Mouse (Mus musculus) embryonic stem cell, embryonic (primary cell): ENCODE results near the gene Hba-x.

Experiments
- CTCF ChIA-PET, 4 experiments: fragments of 300-600 bp in 2 of 4; fragments of 350-600 bp in 2 of 4; sonication (Branson Sonifier 250); formaldehyde crosslinking; loops; one replicate each; lab custom pipeline; 2022; ENCODE audit warnings: inconsistent platforms in 2 of 4; lab: Charles Lee
- POLR2A ChIA-PET, 4 experiments: fragments of 300-600 bp in 2 of 4; fragments of 350-600 bp in 2 of 4; sonication (Branson Sonifier 250); formaldehyde crosslinking; loops; one replicate each; lab custom pipeline; 2022; ENCODE audit warnings: antibody characterized with exemption in 4 of 4, inconsistent platforms in 1 of 4; lab: Charles Lee

The Hba-x gene

DNA sequence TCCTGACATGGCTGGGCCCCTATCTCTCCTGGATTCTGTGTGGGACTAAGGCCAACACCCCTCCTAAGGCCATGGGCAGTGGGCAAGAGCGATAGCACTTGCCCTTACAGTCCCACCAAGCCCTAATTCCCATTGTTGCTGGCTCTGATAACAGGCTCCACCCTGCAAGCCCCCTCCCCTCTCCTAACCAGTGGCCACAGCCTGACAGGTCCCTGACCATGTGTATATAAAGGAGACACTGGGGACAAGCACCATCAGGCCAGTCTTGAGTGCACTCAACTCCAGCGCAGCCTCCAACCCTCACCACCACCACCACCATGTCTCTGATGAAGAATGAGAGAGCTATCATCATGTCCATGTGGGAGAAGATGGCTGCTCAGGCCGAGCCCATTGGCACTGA lies at the start of gene Hba-x:
Gene Hba-x, plus strand, starts transcription at position 54 of the 400 bp plus-strand sequence.
- CTCF ChIA-PET, result interaction anchor here in 1 of 4 experiments (0.6 to 1.2 kb wide), 3 partner anchors 11 to 94 kb away, joined by 3 to 4 read pairs (median 3); partner anchors contain the start of genes Hbq1a and Hbq1b

DNA sequence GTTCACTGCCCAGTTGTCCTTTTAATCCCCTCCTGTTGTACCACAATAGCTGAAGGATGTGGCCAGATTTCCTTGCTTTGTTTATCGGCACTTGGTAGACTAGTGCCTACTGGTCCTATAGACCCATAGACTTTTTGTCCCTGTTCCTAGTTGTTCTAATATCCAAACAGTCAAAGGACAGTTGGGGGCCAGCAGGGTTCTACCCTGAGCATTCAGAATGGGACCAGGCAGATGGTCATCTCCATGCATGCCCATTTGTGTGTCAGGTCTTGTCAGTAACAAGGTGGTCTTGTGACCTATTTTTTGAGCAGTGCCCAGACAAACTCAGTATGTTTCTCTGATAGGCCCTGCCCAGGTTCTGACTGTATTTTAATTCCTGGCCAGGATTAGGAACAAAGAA lies 49.2 kb upstream of the Hba-x start:
- CTCF ChIA-PET, result interaction anchor here in 1 of 4 experiments (1.0 to 1.3 kb wide), 2 partner anchors 9 to 10 kb away, joined by 3 to 6 read pairs; no protein-coding TSS in a partner anchor
- POLR2A ChIA-PET, result interaction anchor here in 3 of 4 experiments (0.6 to 3.5 kb wide), 10 partner anchors 9 to 36 kb away, joined by 3 to 16 read pairs (median 4); partner anchors contain the start of gene Snrnp25 (in 1 of the 3)

More for the DNA sequence above, at the start of gene Hba-x:
- POLR2A ChIA-PET, result interaction anchor here in 2 of 4 experiments (1.0 to 2.0 kb wide), 4 partner anchors 8 to 52 kb away, joined by 3 to 15 read pairs (median 6); partner anchors contain the start of gene Nprl3 (in 2 of the 2)

DNA sequence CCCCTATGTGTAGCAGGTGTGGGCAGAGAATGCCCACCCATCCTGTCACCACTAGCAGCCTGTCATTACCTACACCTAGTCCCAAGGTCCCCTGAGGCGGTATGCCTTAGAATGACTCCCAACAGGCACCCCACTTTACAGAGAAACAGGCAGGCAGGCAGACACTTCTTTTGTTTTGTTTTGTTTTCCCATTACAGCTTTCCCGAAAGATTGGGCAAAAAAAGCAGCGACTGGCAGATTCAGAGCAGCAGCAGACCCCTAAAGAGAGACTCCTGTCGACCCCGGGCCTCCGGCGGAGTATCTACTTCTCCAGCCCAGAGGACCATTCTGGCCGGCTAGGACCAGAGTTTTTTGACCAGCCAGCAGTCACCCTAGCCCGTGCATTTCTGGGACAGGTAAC lies 48.6 kb upstream of the Hba-x start:
- ChIA-PET POLR2A (interaction anchor here in 3 of 4 experiments (0.6 to 1.3 kb wide), 4 partner anchors 9 to 35 kb away, joined by 4 to 5 read pairs (median 5); no protein-coding TSS in a partner anchor), CTCF (interaction anchor here in 1 of 4 experiments (1.0 to 1.3 kb wide), 2 partner anchors 9 to 10 kb away, joined by 3 to 6 read pairs; no protein-coding TSS in a partner anchor)

DNA sequence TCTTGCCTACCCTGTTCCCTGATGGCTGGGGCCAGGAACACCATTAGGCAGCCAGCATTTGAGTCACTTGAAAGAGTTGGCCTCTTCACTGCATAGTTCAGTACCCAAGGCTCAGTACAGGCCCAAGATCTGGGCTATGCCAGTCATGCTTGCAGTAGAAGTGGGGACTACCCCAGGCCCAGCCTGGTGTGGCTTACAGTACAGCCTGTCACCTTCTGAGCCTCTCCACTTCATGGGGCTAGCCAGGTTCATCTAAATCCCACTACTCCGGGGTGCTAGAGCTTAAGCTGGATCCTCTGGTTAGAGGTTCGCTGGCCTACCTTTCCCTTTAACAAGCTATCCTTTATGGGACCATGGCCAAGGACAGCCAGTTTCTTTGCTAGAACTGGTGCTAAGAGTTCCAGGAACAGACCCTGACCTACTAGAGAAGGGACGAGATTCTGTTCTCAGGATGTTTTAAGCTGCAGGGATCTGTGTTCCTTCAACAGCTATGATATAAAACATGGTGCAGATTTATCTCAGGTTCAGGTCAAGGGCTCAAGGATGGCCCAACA lies 47.8 kb upstream of the Hba-x start:
- ChIA-PET CTCF (interaction anchor here in 2 of 4 experiments (0.7 to 1.8 kb wide), 3 partner anchors 8 to 46 kb away, joined by 3 to 4 read pairs (median 3); no protein-coding TSS in a partner anchor), POLR2A (interaction anchor here in 3 of 4 experiments (0.7 to 1.4 kb wide), 9 partner anchors 9 to 1403 kb away, joined by 3 to 4 read pairs (median 3); partner anchors contain the start of gene Snrnp25 (in 1 of the 3))

DNA sequence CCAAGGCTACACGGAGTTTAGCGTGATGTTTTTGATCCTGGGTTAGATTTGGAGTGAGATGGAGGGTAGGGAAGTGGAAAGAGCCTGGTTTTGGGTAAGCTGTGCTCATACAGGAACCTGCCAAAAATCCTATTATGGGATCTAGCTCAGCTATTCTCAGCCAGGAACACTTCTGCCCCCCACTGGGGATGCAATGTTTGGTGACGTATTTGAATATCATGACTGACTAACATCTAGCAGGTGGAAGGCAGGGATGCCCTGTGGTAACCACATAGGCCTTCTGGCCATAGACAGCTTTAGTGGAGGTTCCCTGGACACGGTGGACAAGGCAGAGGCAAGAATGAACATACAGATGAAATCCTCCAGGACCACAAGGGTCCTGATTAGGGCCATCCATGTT lies 46.0 kb upstream of the Hba-x start:
- CTCF ChIA-PET, result interaction anchor here in 1 of 4 experiments (0.7 to 1.8 kb wide), 5 partner anchors 8 to 91 kb away, joined by 3 to 7 read pairs (median 3); no protein-coding TSS in a partner anchor
- POLR2A ChIA-PET, result interaction anchor here in 3 of 4 experiments (1.2 to 10.1 kb wide), 5 partner anchors 9 to 27 kb away, joined by 3 to 108 read pairs (median 5); partner anchors contain the start of gene Rhbdf1 (in 1 of the 3)

DNA sequence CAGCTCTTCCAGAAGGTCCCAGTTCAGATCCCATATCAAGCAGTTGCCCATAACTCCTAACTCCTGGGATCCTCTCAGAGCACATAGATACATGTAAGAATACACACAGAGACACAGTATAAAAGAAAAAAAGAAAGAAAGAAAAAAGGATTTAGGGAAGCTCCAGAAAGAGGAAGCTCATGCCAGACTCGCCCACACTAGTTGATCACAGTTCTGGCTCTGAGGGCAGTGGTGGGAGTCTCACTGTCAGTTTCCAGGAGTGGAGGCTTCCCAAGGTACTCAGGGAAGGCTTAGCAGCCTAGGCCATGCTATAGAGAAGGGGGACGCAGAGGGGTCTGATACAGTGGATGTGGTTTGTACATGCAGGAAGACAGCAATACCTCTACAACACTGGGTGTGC lies 45.1 kb upstream of the Hba-x start:
- CTCF ChIA-PET, result interaction anchor here in 2 of 4 experiments (0.8 to 1.8 kb wide), 6 partner anchors 9 to 90 kb away, joined by 3 to 7 read pairs (median 3); no protein-coding TSS in a partner anchor
- POLR2A ChIA-PET, result interaction anchor here in 2 of 4 experiments (0.8 to 10.1 kb wide), 3 partner anchors 12 to 28 kb away, joined by 3 to 108 read pairs (median 4); partner anchors contain the start of genes Rhbdf1 (in 1 of the 2) and Snrnp25 (in 1 of the 2)

DNA sequence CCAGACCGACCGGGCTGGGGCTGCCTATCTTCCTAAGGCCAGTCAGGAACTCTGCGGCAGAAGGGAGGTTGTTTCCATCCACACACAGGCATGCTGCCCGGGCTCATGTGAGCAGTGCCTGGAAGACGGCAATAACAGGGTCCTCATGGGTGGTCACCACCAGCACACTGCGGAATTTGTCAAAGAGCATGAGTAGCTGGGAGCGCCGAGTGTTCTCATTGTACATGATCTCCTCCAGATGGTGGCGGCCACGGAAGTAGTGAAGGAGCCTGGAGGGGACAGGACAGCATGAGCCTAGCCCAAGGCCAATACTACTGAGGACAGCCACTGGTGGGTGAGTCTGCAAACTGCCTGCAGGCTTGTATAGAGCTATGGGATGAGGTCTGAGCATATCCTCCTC lies 43.4 kb upstream of the Hba-x start:
- CTCF ChIA-PET, result interaction anchor here (0.6 to 1.9 kb wide), 10 partner anchors 11 to 88 kb away, joined by 3 to 4 read pairs (median 3); no protein-coding TSS in a partner anchor
- POLR2A ChIA-PET, result interaction anchor here in 2 of 4 experiments (0.9 to 10.1 kb wide), 6 partner anchors 11 to 28 kb away, joined by 3 to 108 read pairs (median 5); partner anchors contain the start of genes Rhbdf1 (in 1 of the 2) and Snrnp25 (in 1 of the 2)

DNA sequence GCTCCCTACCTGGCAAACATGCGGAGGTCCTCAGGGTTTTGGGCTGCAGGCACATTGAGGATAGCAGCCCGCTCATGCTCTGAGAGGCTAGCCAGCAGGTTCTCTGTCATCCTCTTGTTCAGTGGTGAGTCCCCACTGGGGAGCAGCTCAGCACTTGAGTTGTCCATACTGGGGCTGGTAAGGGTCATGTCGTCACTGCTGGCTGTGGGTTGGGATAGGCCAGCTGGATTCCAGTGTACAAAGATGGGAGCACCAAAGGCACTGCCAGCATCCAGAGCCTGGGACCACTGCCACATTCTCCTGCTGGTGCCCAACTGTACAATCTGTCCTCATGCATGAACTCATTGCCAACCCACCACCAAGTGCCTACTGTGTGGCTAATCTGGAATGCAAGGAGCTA lies 42.3 kb upstream of the Hba-x start:
- CTCF ChIA-PET, result interaction anchor here (1.1 to 1.6 kb wide), 6 partner anchors 13 to 87 kb away, joined by 3 to 4 read pairs (median 3); no protein-coding TSS in a partner anchor
- POLR2A ChIA-PET, result interaction anchor here in 2 of 4 experiments (1.0 to 10.1 kb wide), 3 partner anchors 12 to 29 kb away, joined by 3 to 108 read pairs (median 11); partner anchors contain the start of genes Rhbdf1 (in 1 of the 2) and Snrnp25 (in 1 of the 2)

DNA sequence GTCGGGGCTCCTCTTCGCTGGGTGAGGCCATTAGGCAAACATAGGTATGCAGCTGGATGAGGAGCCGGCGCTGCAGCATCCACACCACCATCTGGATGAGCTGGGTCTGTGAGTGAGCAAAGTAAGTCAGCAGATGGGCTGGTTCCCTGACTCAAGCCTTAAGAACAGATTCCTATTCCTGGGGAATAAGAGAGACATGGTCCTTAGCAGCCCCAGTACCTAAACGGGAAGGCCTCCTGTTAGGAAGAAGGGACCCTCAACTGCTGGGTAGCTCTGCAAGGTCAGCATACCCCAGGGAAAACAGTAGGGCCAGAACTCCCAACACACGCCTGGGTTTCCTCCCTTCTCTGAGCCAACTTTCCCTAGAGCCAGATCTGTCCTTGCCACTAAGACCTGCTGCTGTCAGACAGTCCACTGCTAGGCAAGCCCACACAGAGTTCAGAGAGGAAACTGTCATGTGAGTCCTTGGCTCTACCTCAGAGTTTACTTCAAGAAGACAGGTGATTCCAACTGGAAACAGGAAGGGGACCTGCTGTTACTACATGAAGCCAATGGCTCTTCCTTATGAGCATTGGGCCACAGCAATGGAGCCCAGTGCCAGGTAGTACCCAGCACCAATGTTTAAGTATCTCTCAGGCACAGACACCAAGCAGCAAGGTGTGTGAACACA lies 41.2 kb upstream of the Hba-x start:
- ChIA-PET CTCF (interaction anchor here in 3 of 4 experiments (0.5 to 1.6 kb wide), 9 partner anchors 11 to 86 kb away, joined by 3 to 4 read pairs (median 3); partner anchors contain the start of gene Hbq1b (in 1 of the 3)), POLR2A (interaction anchor here in 2 of 4 experiments (0.6 to 10.1 kb wide), 3 partner anchors 11 to 17 kb away, joined by 3 to 108 read pairs (median 5); partner anchors contain the start of gene Rhbdf1 (in 1 of the 2))

DNA sequence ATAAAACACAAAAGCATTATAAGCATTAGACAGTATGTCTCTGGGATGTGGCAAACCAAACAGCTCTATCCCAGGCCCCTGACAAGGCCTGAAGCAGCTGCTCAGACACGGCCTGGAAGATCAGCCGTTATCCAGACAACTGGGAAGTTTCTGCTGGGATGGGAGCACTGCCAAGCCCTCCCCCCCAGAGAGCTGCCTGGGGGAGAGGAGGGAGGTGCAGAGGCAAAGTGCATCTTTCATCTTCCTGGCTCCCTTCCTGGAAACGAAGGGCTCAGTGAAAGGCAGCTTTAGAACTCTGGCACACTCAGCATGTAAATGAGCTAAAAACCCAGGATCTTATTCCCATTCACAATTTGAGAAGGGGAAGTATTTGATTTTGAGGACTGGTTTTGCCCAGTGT lies 40.6 kb upstream of the Hba-x start:
- ChIA-PET CTCF (interaction anchor here in 3 of 4 experiments (0.6 to 4.0 kb wide), 10 partner anchors 11 to 108 kb away, joined by 3 to 32 read pairs (median 4); partner anchors contain the start of gene Hbq1b (in 1 of the 3)), POLR2A (interaction anchor here in 2 of 4 experiments (0.7 to 10.1 kb wide), 4 partner anchors 11 to 16 kb away, joined by 3 to 108 read pairs (median 5); partner anchors contain the start of gene Rhbdf1 (in 1 of the 2))

DNA sequence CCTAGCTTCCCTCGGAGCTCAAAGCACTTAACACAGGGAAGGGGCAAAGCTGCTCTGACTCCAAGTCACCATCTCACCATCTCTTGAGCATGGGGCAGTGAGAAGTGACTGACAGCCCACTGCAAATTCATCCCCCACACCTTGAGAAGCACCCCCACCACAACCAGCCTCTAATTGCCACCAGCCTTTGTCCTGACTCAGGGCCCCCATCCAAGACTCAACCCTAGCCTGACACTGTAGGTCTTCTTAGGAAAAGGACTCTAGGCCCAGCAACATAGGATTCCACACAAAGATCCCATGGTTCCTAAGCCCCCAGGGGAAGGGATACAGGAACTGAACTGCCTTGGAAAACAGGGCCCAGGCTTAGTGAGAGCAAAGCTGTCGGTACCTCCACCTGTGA lies 40.1 kb upstream of the Hba-x start:
- ChIA-PET CTCF (interaction anchor here (0.6 to 4.0 kb wide), 16 partner anchors 7 to 108 kb away, joined by 3 to 32 read pairs (median 6); partner anchors contain the start of gene Hbq1b (in 1 of the 4)), POLR2A (interaction anchor here in 2 of 4 experiments (0.7 to 10.1 kb wide), 5 partner anchors 10 to 31 kb away, joined by 3 to 108 read pairs (median 5); partner anchors contain the start of genes Rhbdf1 (in 1 of the 2) and Snrnp25 (in 1 of the 2))

DNA sequence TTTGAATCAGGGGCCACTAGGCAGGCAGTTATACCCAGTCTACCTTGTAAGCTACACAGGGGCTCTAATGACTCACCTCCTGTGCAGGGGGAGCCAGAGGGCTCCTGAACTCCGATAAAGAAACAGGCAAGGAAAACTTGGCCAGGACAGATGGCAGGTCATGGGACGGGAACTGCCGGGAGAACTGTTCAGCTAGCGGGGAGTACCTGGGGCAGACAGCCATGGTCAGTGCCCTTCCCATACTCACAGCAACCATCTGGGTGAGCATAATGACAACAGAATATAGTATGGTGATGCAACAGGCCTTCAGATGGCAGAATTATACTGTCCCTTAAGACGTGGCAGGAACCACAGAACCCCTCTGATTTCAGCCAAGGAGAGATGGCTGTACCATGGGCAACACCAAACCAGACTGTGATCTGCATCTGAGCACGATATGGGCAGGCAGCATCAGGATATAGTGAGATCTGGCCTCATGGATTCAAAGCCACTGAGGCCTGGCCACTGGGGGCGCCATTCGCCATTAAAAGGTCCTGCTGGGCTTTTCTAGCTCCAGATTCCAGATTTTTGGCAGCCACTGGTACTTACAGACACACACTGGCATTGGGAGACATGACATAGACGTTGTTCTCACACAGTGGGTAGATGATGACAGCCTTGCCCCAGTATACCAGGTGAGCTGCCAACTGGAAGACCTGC lies 39.3 kb upstream of the Hba-x start:
- ChIA-PET CTCF (interaction anchor here (0.5 to 4.0 kb wide), 40 partner anchors 8 to 316 kb away, joined by 3 to 36 read pairs (median 4); partner anchors contain the start of genes Hbq1a (in 1 of the 4), Hbq1b (in 1 of the 4), Rhbdf1 (in 1 of the 4) and Snrnp25 (in 1 of the 4)), POLR2A (interaction anchor here in 3 of 4 experiments (0.7 to 10.1 kb wide), 10 partner anchors 8 to 32 kb away, joined by 3 to 108 read pairs (median 4); partner anchors contain the start of genes Mpg (in 2 of the 3), Nprl3 (in 1 of the 3), Rhbdf1 (in 1 of the 3) and Snrnp25 (in 1 of the 3))

DNA sequence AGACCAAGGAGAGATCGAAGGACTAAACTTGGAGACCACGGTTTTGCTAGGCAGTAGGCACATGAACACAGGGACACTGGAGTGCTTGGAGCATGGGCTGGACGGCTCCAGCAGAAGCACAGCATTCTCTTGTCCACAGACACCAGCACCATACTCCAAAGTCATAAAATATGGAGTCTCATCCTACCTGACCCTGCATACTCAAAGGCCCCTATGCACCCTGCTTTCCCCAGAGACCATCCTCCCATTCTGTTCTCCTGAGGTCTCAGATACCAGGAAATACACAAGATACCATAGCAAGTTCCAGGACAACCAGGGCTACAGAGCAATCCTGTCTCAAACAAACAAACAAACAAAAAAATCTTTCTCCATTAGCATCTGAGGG lies 38.8 kb upstream of the Hba-x start:
- ChIA-PET CTCF (interaction anchor here (0.5 to 4.0 kb wide), 36 partner anchors 8 to 315 kb away, joined by 3 to 36 read pairs (median 4); partner anchors contain the start of genes Hbq1a (in 1 of the 4), Hbq1b (in 1 of the 4), Rhbdf1 (in 1 of the 4) and Snrnp25 (in 1 of the 4)), POLR2A (interaction anchor here in 3 of 4 experiments (0.7 to 10.1 kb wide), 9 partner anchors 9 to 32 kb away, joined by 3 to 108 read pairs (median 4); partner anchors contain the start of genes Mpg (in 2 of the 3), Nprl3 (in 1 of the 3), Rhbdf1 (in 1 of the 3) and Snrnp25 (in 1 of the 3))

DNA sequence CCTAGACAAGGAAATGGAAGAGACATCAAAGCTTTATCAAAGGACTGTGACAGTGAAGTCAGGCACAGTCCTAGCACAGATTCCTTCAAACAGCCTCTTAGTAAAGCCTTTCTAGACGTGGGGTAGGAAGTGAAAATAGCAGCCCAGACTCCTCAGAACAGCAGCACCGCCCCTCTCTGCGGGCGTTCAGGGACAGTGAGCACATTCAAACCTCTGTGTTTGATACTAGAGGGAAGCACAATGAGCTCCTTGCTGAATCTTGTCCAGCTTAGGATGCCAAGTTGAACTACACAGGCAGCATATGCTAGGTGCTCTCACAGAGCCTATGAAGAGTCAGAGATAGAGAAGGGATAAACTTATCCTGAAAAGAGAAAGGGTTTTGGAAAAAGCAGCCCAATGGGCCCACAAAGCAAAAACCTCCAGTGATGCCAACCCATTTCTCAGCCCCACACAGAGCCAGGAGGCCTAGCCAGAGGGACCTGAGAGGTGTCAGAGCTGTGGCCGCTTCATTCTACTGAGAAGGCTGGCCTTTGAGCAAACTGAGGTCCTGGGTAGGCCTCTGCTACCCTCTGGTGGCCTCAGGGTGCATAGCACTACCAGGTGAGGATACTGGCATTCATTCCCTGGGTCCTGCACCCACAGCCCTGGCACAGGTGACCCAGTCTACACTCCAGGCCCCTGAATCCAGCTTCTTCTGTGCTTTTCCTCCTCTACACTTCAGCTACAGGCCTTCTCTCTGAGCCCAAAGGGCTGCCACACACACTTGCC lies 37.9 kb upstream of the Hba-x start:
- ChIA-PET POLR2A (interaction anchor here in 3 of 4 experiments (0.6 to 10.1 kb wide), 11 partner anchors 8 to 368 kb away, joined by 3 to 108 read pairs (median 4); partner anchors contain the start of genes Mpg (in 1 of the 3), Nprl3 (in 1 of the 3) and Rhbdf1 (in 1 of the 3)), CTCF (interaction anchor here (0.5 to 4.0 kb wide), 29 partner anchors 8 to 87 kb away, joined by 3 to 36 read pairs (median 4); partner anchors contain the start of genes Hbq1b (in 2 of the 4), Snrnp25 (in 2 of the 4) and Rhbdf1 (in 1 of the 4))

DNA sequence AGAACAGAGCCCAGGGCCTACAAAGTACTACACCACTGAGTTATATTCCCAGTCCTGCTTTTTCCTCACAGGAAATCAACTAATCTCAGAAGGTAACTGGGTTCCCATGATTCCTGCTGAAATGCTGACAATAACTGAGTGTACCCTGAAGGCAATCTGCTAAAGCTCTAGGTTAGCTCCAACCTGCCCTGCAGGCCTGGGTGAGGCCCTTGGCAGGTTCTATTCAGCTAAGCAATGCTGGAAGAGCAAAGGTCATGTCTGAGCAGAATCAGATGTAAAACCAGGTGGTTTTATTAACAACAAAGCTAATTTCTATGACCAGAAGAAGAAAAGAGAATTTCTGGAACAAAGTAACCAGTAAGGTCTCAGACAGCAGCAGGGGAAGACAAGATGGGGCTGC lies 34.8 kb upstream of the Hba-x start:
- CTCF ChIA-PET, result interaction anchor here in 3 of 4 experiments (0.7 to 3.5 kb wide), 3 partner anchors 34 to 59 kb away, joined by 3 to 14 read pairs (median 4); no protein-coding TSS in a partner anchor
- POLR2A ChIA-PET, result interaction anchor here in 2 of 4 experiments (1.1 to 1.9 kb wide), 4 partner anchors 12 to 27 kb away, joined by 3 to 4 read pairs (median 4); no protein-coding TSS in a partner anchor
